Mouse (Mus musculus): ENCODE measurements around the gene Adamts3.
A peak's percentile ranks its signal among the peaks of the same experiment; 100 is the strongest.

Adamts3 gene

DNA sequence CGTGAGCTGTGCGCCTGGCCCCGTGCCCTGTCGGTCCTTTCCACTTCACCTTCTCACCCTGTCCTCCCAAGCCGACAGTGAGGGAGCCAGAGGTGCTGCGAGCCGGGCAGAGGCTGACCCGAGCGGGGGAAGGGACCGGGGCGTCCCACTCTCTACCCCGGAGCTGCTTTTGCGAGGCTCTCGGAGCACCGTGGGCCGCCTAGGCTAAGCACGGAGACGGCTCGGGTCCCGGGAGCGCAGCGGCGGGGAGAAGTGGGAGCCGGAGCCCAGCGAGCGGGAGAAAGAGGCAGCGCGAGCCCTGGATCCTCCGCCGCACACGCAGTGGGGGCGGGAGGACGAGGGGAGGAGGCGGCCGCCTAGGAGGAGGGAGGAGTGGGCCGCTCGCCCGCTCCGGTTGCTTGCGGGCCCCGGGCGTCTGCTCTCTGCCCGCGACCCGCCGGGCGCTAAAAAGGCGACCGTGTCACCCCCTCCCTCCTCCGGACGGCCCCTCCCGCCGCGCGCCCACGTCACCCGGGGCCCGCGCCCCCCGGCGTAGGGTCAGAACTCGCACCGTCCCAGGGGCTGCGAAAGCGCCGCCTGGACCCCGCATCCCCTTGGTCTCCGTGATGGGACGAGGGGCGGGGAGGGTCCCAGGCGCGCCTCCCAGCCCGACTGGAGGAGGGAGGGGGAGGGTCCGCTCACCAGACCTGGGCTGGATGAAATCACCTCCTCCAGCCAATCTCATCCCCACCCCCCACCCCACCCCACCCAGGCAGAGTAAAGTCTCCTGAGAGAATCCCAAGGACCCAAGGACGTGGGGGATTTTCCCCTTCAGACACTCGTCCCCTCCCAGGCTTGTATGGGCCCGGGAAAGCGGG, at the start of gene Adamts3:
Gene Adamts3 (minus strand): TSS at position 284 of the 857 bp plus-strand sequence.
- peak; percentile 49 for DNase-seq (ENCODE audit: low read depth, low spot score)

GRCm38 (mm10) chr5:89931511-89931910, 48.4 kb upstream of the Adamts3 start:
- DNase-seq (ENCODE audit: low read depth, low spot score): no peak

DNA sequence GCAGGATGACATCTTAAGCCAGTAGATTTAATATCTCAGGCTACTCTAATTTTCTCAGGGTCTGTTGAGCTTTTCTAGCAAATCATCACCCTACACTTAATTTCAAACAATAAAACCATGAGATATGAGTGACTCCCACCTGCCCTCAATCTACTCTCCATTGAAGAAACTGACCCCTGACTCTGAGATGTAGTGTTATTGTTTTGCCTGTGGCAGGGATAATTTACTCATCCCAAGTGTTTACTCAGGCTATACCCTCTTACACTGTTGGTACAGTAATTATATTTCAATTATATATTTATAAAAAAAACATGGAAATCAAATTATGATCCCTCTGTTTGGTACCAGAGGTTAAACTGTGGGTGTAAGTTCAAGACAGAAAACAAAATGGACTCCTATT, 29.2 kb upstream of the Adamts3 start:
- DNase-seq (ENCODE audit: low read depth, low spot score): no peak

- no peak for DNase-seq (ENCODE audit: low read depth, low spot score)
These were observed 28.8 kb upstream of the Adamts3 start for GRCm38 (mm10) chr5:89911950-89912349.

DNA sequence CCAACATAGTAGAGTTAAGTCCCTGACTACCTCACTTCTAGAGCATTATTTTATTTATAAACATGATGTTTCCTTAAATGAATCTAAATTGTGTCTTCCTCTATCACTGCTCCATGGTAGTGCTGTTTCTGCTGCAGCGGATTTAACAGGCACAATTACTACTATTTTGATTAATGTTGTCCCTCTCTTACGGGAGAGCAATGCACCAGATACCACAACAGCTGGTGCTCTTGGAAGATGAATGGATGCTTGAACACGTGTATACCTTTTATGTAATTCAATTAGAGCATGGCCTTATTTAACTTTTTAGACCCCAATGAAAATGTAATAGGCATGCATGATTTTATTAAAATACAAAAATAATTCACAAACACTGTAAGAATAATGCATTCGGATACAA, 28.4 kb upstream of the Adamts3 start:
- no peak for DNase-seq (ENCODE audit: low read depth, low spot score)

DNA sequence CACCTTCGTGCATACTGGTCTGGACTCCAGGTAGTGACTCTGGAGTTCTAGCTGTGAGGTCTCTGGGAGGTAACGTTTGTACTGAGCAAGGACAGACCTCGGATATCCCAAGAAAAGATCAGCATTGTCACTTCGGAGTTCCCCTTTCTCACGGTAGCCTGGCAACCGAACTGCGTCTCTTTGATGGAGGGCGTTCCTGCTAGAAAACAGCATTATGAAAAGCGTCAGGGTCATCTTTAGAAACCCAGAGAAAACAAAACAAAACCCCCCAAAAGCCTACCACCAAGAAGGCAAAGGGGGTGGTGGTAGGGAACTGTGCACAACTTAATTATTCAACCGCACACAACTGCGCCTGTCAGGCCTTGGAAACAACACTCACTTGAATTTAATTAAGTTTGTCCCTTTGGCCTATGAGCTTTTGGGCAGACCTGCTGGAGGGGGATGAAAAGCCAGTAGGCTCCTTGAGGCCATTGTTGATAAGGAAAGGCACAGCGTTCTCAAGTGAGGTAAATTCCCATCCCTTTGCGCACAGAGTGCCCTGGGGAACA, 23.8 kb upstream of the Adamts3 start:
- DNase-seq (ENCODE audit: low read depth, low spot score): no peak

- peak; percentile 61 for DNase-seq (ENCODE audit: low read depth, low spot score)
These were observed 17.9 kb upstream of the Adamts3 start for GRCm38 (mm10) chr5:89901026-89901425.

DNA sequence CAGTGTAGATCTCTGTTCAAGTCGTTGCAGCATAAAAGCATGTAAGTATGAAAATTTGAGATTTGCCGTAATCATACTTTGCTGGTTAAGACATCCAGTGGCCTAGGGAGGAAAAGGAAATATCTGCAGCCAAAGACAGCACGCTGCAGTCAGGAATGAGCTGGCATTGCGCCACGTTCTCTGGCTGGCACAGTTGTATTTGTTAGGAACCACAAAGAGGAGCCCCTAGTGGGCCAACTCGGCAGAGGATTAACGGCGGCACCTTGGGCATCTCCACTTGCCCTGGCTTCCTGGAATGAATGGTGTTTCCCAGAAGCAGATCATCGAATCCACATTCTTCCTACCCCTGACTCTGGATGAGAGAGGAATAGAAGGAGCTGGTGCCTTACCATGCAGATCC, 14.4 kb upstream of the Adamts3 start:
- DNase-seq (ENCODE audit: low read depth, low spot score): no peak

GRCm38 (mm10) chr5:89895520-89895919, 12.4 kb upstream of the Adamts3 start:
- DNase-seq (ENCODE audit: low read depth, low spot score): no peak

GRCm38 (mm10) chr5:89884991-89885390, 1.9 kb upstream of the Adamts3 start:
- no peak for DNase-seq (ENCODE audit: low read depth, low spot score)

DNA sequence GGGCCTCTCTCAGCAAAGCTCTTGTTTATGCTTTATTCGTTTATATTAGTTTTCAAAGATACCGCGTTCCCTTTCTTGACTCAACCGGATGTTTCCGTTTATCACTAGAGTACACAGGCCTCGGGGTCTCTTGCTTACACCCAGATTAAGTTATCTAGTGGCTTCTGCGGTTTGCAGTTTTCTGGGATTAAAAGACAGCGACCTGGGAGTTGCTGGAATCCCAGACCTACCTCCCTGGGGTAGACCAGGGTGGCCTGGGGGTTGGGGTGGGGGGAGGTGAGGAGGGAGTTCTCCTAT, 722 bp upstream of the Adamts3 start:
- DNase-seq (ENCODE audit: low read depth, low spot score): no peak

- DNase-seq (ENCODE audit: low read depth, low spot score): peak; percentile 73
These were observed 921 bp downstream of the Adamts3 start for GRCm38 (mm10) chr5:89882091-89882734.

- DNase-seq (ENCODE audit: low read depth, low spot score): no peak
These were observed 1.7 kb downstream of the Adamts3 start for GRCm38 (mm10) chr5:89881425-89881824.

DNA sequence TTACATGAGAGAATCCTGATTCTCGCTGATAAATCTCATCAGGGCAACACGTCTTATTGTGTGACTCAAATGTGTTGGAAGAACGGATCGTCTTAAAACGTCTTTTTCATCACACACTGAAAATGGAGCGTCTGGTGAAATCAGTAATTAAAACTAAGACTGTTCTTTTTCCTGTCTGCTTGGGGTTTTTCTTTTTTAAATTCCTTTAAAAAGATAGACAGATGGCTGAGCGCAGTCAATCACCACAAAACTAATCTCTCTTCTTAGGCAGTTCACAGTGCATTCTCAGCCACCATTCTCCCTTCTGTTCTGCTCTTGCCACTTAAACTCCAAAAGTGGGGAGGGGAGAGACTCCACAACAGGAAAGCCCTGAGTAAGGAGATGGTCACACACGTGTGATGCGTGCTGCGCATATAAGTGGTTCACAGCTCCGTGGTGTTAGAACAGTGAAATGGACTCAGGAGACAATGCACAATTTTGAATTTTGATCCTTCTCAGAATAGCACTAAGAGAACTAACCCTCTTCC, 4.2 kb downstream of the Adamts3 start:
- DNase-seq (ENCODE audit: low read depth, low spot score): no peak

DNA sequence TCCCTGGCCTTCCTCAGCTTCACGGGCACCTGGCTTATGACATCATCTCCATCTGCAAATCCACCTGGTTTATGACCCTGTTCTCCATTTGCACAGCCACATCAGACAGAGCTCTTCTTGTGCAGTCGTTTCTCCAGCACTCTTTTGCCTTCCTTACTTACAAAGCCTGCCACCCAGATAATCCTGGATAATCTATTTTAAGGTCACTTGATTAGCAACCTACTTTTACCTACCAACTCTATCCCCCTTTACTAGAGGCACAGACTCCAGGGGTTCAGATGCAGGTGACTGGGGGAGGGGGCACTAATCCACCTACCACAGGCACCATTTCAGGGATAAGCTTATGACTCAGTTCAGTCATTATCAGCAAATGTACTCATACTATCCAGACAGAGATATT, 10.5 kb downstream of the Adamts3 start:
- DNase-seq (ENCODE audit: low read depth, low spot score): no peak

DNA sequence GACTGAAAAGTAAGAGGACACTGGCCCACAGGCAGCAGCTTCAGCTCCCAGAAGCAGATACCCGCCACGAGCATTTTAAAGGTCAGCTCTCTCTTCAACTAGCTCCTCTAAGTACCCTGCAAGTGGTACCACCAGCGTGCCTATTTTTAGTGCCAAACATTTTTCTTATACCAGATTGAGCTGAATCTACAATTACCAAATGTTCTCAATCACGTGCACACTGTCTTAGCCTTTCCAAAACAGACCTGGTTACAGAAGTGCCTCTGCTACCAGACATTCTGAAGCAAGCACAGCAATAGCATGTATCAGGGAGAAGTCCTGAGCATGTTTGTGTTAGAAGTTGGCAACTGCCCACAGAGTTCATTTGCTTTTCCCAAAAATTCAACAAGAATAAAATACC, 23.5 kb downstream of the Adamts3 start:
- DNase-seq (ENCODE audit: low read depth, low spot score): no peak

DNA sequence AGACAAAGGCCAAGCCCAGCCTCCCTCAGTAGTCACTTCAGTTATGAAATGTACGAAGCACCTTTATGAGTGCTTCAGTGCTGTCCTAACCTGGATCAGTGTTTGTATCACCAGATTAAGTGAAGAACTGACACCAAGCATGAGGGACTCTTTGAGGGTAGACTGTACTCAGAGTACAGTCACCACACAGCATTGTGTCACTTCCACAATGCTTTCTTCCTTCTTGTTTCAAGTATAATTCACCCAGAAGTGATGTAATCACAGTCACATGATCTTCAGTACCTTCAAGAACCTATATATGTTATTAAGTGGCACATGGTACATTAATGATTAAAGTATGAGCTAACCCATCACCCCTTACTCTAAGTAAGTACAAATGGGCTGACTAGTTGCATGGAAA, 24.3 kb downstream of the Adamts3 start:
- no peak for DNase-seq (ENCODE audit: low read depth, low spot score)

DNA sequence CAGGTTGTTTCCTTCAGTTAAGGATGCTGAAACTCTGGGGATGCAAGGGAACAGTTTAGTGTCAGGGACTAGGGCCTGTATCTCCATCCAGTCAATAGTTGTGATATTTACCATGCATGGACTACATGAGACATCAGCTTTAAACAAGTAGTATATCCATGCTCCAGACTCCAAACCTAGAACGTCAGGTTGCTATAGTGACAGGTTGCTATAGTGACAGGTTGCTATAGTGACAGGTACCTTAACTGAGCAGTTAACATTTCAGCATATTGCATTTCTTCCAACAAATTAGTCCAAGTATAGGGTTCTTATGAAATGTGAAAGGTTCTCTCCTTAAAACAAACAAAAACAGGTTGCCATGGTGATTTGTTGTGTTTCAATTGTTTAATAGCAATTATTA, 36.6 kb downstream of the Adamts3 start:
- no peak for DNase-seq (ENCODE audit: low read depth, low spot score)

DNA sequence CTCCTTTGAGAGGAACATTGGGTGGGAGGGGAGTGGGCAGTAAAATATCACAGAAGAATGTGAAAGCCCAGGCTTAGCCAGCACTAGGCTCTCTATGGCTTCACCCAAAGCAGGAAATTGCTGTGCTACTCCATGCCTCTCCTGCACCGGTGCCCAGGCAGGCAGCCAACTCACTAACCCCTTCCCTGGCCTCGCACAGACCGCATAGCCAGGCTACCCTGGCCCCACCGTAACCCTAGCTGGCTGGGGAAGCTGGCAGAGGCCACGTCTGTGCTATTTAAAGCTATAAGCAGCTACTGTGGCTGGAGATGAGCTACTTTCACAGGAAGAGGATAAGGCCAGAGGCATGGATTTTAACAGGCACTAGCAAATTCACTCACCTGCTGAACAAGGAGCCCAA, 38.8 kb downstream of the Adamts3 start:
- no peak for DNase-seq (ENCODE audit: low read depth, low spot score)

- no peak for DNase-seq (ENCODE audit: low read depth, low spot score)
These were observed 39.7 kb downstream of the Adamts3 start for GRCm38 (mm10) chr5:89843478-89843877.

DNA sequence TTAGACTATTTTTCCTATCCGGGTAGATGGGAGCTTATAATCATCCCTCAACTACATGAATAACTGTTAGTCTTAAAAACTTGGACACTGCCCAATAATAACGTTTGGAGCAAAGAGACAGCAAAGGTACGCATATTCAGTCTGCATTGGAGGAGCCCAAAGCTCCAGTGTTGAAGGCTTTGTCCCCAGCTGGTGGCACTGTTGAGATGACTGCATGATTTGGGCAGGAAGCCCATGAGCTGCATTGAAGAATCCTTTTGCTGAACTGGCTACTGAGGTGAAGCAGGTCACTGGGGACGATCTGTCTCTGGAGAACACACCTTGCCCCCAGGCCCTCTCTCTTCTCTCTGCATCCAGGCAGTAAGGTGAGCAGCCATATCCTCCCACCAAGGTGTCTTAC, 43.5 kb downstream of the Adamts3 start:
- peak; percentile 24 for DNase-seq (ENCODE audit: low read depth, low spot score)

DNA sequence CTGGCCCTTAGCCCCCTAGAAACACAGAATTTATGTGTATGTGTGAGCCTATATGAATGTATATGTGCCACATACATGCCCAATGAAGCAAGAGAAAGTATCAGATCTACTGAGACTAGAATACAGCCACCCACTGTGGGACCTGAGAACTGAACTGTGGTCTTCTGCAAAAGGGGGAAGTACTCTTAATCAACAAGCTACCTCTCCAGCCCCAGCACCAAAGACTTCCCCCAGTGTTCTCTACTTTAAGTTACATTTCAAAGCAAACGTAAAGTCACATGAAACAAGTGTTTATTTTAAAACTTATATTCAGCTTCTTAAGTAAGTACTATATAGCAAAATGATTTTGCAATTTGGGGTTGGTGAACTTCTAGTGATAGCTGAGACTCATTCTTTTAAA, 62.0 kb downstream of the Adamts3 start:
- no peak for DNase-seq (ENCODE audit: low read depth, low spot score)

- DNase-seq (ENCODE audit: low read depth, low spot score): peak; percentile 19
These were observed 63.6 kb downstream of the Adamts3 start for GRCm38 (mm10) chr5:89819531-89819930.

Data from CD4-positive helper T cell, adult 2 months (primary cell).